Mouse (Mus musculus) testis, adult 2 months (tissue): ENCODE results near the gene Gm8165.
"Not testable (repeated sequence)": the region's sequence is repeated elsewhere in the genome, so short reads cannot be mapped to it uniquely, and the experiment has no call there.

Experiments used
- CTCF ChIP-seq: fragments of 200-500 bp; IDR thresholded peaks from 2 replicates; pipeline ENCODE4 v1.5.1; 2012; ENCODE audit warnings: low read depth, mild to moderate bottlenecking, inconsistent platforms, low read length, moderate library complexity; ENCODE audit not compliant: control insufficient read depth, insufficient read depth, insufficient replicate concordance
- POLR2A ChIP-seq: fragments of 200-500 bp; IDR thresholded peaks from 2 replicates; pipeline ENCODE4 v1.6.1; 2012; ENCODE audit warnings: low read depth, mild to moderate bottlenecking, inconsistent platforms, low read length, moderate library complexity; ENCODE audit not compliant: control insufficient read depth

GRCm38 (mm10) chr14:43697621-43698020 is 20.6 kb upstream of the Gm8165 start, which contains the start of gene Gm7324:
- TF ChIP-seq CTCF, POLR2A: not testable (repeated sequence)
